In genomic region chr12:105333570-105333969, GRCm38 (mm10) we compare ENCODE assay signal across 22 mouse cellular contexts. TPM values are rescaled to one million over a fixed set of nuclear protein-coding genes. Genes with fewer than 3 reads are reported as not detected.
DNase-seq lines count a peak whose midpoint lies in the region; ATAC-seq and TF ChIP-seq lines count a peak whose summit lies in the region.
"Had no signal": no experiment of that assay in that cellular context is flagged by ENCODE, and none has a peak within 500 bp of the region (broad histone marks: within the 10 kb centered on the region; RNA-seq: fewer than 3 reads in every experiment).

Tunar (plus strand) TSS chr12:105333870.

- H3K4me3 ChIP-seq in cerebellum, adult 2 months (replicated peaks; ENCODE audit: insufficient read depth, low read depth, low read length), result no peak within 1 kb of the TSS
- no peak within 1 kb of the TSS for H3K4me3 ChIP-seq in midbrain, embryonic 14.5 days (replicated peaks; ENCODE audit: low read depth, low read length)
- no peak within 1 kb of the TSS for H3K4me3 ChIP-seq in midbrain, embryonic 13.5 days (replicated peaks)
- no peak within 1 kb of the TSS for H3K4me3 ChIP-seq in neural tube, embryonic 15.5 days (replicated peaks)
- H3K4me3 ChIP-seq: forebrain, embryonic 12.5 days; heart, embryonic 15.5 days; kidney, embryonic 15.5 days; limb, embryonic 13.5 days; liver, embryonic 13.5 days; lung, embryonic 15.5 days had no signal

- no peak for ATAC-seq in midbrain, embryonic 14.5 days (ENCODE audit: low FRiP score, low TSS enrichment)
- no peak for ATAC-seq in midbrain, embryonic 13.5 days
- ATAC-seq in neural tube, embryonic 15.5 days (ENCODE audit: low FRiP score), result no peak
- ATAC-seq: intestine, postnatal 0 days had no signal

- H3K27me3 ChIP-seq in cerebellum, adult 2 months (ENCODE audit: control insufficient read depth, insufficient read depth, low read length), result no peaks in the 10 kb centered on the region
- H3K27me3 ChIP-seq in midbrain, embryonic 14.5 days (ENCODE audit: control insufficient read depth, insufficient read depth, low read length), result no peaks in the 10 kb centered on the region
- peaks cover 24% of the 10 kb centered on the region for H3K27me3 ChIP-seq in midbrain, embryonic 13.5 days
- H3K27me3 ChIP-seq in neural tube, embryonic 15.5 days (replicated peaks), result 0 out of 2 replicates have a peak, but pooled peaks cover 4% of the 10 kb centered on the region

- H3K4me1 ChIP-seq in cerebellum, adult 2 months (ENCODE audit: control insufficient read depth, insufficient read depth, low read length), result peaks cover 5% of the 10 kb centered on the region; the same call in 1 of the 2 replicates
- peaks cover 11% of the 10 kb centered on the region for H3K4me1 ChIP-seq in midbrain, embryonic 14.5 days (ENCODE audit: control insufficient read depth, insufficient read depth, low read length)
- H3K4me1 ChIP-seq in midbrain, embryonic 13.5 days (replicated peaks), result peaks cover 35% of the 10 kb centered on the region
- H3K4me1 ChIP-seq in neural tube, embryonic 15.5 days, result peaks cover 38% of the 10 kb centered on the region
- H3K4me1 ChIP-seq: liver, embryonic 13.5 days had no signal

- no peaks in the 10 kb centered on the region for H3K36me3 ChIP-seq in midbrain, embryonic 14.5 days (ENCODE audit: control insufficient read depth, insufficient read depth, low read length)
- no peaks in the 10 kb centered on the region for H3K36me3 ChIP-seq in midbrain, embryonic 13.5 days
- H3K36me3 ChIP-seq in neural tube, embryonic 15.5 days, result no peaks in the 10 kb centered on the region
- H3K36me3 ChIP-seq: forebrain, embryonic 12.5 days; heart, embryonic 15.5 days; kidney, embryonic 15.5 days; limb, embryonic 13.5 days; liver, embryonic 13.5 days; lung, embryonic 15.5 days had no signal

- H3K9me3 ChIP-seq in midbrain, embryonic 14.5 days (ENCODE audit: control insufficient read depth, low read length), result no peaks in the 10 kb centered on the region
- no peaks in the 10 kb centered on the region for H3K9me3 ChIP-seq in midbrain, embryonic 13.5 days
- H3K9me3 ChIP-seq in neural tube, embryonic 15.5 days (replicated peaks), result no peaks in the 10 kb centered on the region
- H3K9me3 ChIP-seq: forebrain, embryonic 12.5 days; heart, embryonic 15.5 days; kidney, embryonic 15.5 days; limb, embryonic 13.5 days; liver, embryonic 13.5 days; lung, embryonic 15.5 days had no signal

- H3K27ac ChIP-seq in cerebellum, adult 2 months (ENCODE audit: insufficient read depth, low read length), result no peak within 1 kb of the TSS
- H3K27ac ChIP-seq in midbrain, embryonic 14.5 days (replicated peaks; ENCODE audit: low read depth, low read length), result no peak within 1 kb of the TSS
- no peak within 1 kb of the TSS for H3K27ac ChIP-seq in midbrain, embryonic 13.5 days
- H3K27ac ChIP-seq in neural tube, embryonic 15.5 days (replicated peaks), result no peak within 1 kb of the TSS
- H3K27ac ChIP-seq: forebrain, embryonic 12.5 days; heart, embryonic 15.5 days; kidney, embryonic 15.5 days; limb, embryonic 13.5 days; liver, embryonic 13.5 days; lung, embryonic 15.5 days; macrophage had no signal

- no peak within 1 kb of the TSS for H3K9ac ChIP-seq in midbrain, embryonic 14.5 days (replicated peaks; ENCODE audit: low read length)
- no peak within 1 kb of the TSS for H3K9ac ChIP-seq in midbrain, embryonic 13.5 days (replicated peaks)
- H3K9ac ChIP-seq in neural tube, embryonic 15.5 days (replicated peaks), result no peak within 1 kb of the TSS
- H3K9ac ChIP-seq: forebrain, embryonic 12.5 days; heart, embryonic 15.5 days; kidney, embryonic 15.5 days; limb, embryonic 13.5 days; liver, embryonic 13.5 days; lung, embryonic 15.5 days had no signal

- WGBS in cerebellum, adult 2 months, result 98% methylated on average over 2 of the region's 2 CpGs
- 95% methylated on average over 2 of the region's 2 CpGs for WGBS in midbrain, embryonic 14.5 days
- 86% methylated on average over 2 of the region's 2 CpGs for WGBS in midbrain, embryonic 13.5 days
- WGBS in neural tube, embryonic 15.5 days, result 95% methylated on average over 2 of the region's 2 CpGs

- TF ChIP-seq CTCF in cerebellum, adult 2 months (IDR thresholded peaks at IDR 0.05; ENCODE audit: borderline replicate concordance, insufficient read depth, low read depth, low read length), result no peak

- no peak within 1 kb of the TSS for H3K4me2 ChIP-seq in midbrain, embryonic 14.5 days (ENCODE audit: low read length)
- no peak within 1 kb of the TSS for H3K4me2 ChIP-seq in midbrain, embryonic 13.5 days (replicated peaks)
- no peak within 1 kb of the TSS for H3K4me2 ChIP-seq in neural tube, embryonic 15.5 days
- H3K4me2 ChIP-seq: forebrain, embryonic 12.5 days; heart, embryonic 15.5 days; kidney, embryonic 15.5 days; limb, embryonic 13.5 days; liver, embryonic 13.5 days; lung, embryonic 15.5 days had no signal

- no peak for DNase-seq in cerebellum, adult 2 months
- DNase-seq in cerebellum, postnatal 4 days (ENCODE audit: low spot score in 2 of 2), result no peak
- no peak for DNase-seq in layer of hippocampus, adult 18-20 months (ENCODE audit: low spot score in 2 of 2)
- no peak for DNase-seq in layer of hippocampus, adult 9-11 months
- DNase-seq in midbrain, embryonic 14.5 days, result no peak
- no peak for DNase-seq in lung, postnatal 25 days (ENCODE audit: low spot score)
- DNase-seq: adrenal gland, adult 2 months; cerebellum, adult 9-10 months; gastrocnemius, postnatal 36 days; kidney, postnatal 4 days; liver, embryonic 13.5 days; right cerebral cortex, adult 18-20 months had no signal

- no peak for TF ChIP-seq POLR2A in cerebellum, adult 2 months (IDR thresholded peaks at IDR 0.05; ENCODE audit: borderline replicate concordance, insufficient read depth, low read length)

RNA-seq across cellular contexts. Expression of gene Tunar, which starts in this region (rescaled TPM):
- 29.6 and 32.4 TPM in 2 replicates for polyA plus RNA-seq in cerebellum, adult 2 months (2012; rRNA removed)
- 10 to 100 TPM; 16.2 to 16.8 TPM for total RNA-seq in layer of hippocampus, adult 18-20 months (2021)
- 15.5 and 20.0 TPM in 2 replicates for polyA plus RNA-seq in midbrain, embryonic 14.5 days (2014; fragmentation: Nextera tagmentation; extraction: Ambion mirVana)
- polyA plus RNA-seq in midbrain, embryonic 13.5 days (2015; fragmentation: Nextera tagmentation; extraction: Ambion mirVana), result 6.7 and 6.8 TPM in 2 replicates
- 24.1 and 24.2 TPM in 2 replicates for polyA plus RNA-seq in neural tube, embryonic 15.5 days (2015; fragmentation: Nextera tagmentation; extraction: Ambion mirVana)
- total RNA-seq: gastrocnemius, postnatal 36 days; hematopoietic stem cell, adult 5-6 weeks had no signal
- polyA plus RNA-seq: heart, embryonic 15.5 days; macrophage had no signal
